Mouse (Mus musculus) MEL (cell line): ENCODE results near the gene Tbca. TPM values are rescaled to one million over a fixed set of nuclear protein-coding genes. Genes with fewer than 3 reads are reported as not detected.

ENCODE experiments used
- DNase-seq: peaks from one replicate; pipeline ENCODE4 v3.0.0; 2011; ENCODE audit warnings: low read depth, low spot score
- H3K27ac ChIP-seq: 2 replicates; pipeline ENCODE4 v1.5.1; 2012; ENCODE audit warnings: low read depth, mild to moderate bottlenecking, control low read depth, low read length, moderate library complexity; ENCODE audit not compliant: control insufficient read depth
- H3K27me3 ChIP-seq, 2 experiments: fragments of 150-350 bp in 1 of 2; sonication (generic) in 1 of 2; 2 replicates each; pipeline ENCODE4 v1.6.1; 2012; ENCODE audit warnings: low read length in 2 of 2, mild to moderate bottlenecking in 2 of 2, improper control_type of control experiment in 1 of 2, moderate library complexity in 1 of 2; ENCODE audit not compliant: insufficient read depth in 2 of 2, control insufficient read depth in 1 of 2
- H3K36me3 ChIP-seq, 2 experiments: 2 replicates each; pipeline ENCODE4 v1.6.1; 2012 to 2014; ENCODE audit warnings: low read length in 2 of 2, improper control_type of control experiment in 1 of 2, inconsistent platforms in 1 of 2, mild to moderate bottlenecking in 1 of 2; ENCODE audit not compliant: insufficient read depth in 2 of 2, control insufficient read depth in 1 of 2
- H3K4me1 ChIP-seq, 2 experiments: fragments of 150-350 bp in 1 of 2; sonication (generic) in 1 of 2; 2 replicates each; pipeline ENCODE4 v1.6.1; 2012; ENCODE audit warnings: low read length in 2 of 2, improper control_type of control experiment in 1 of 2, mild to moderate bottlenecking in 1 of 2; ENCODE audit not compliant: insufficient read depth in 2 of 2, control insufficient read depth in 1 of 2
- H3K4me3 ChIP-seq, 2 experiments: fragments of 150-350 bp in 1 of 2; sonication (generic) in 1 of 2; 2 replicates each; pipeline ENCODE4 v1.5.1; 2012; ENCODE audit warnings: low read depth in 2 of 2, low read length in 2 of 2, mild to moderate bottlenecking in 2 of 2, moderate library complexity in 2 of 2, control low read depth in 1 of 2, improper control_type of control experiment in 1 of 2; ENCODE audit not compliant: control insufficient read depth in 1 of 2, insufficient read depth in 1 of 2
- H3K79me2 ChIP-seq: 2 replicates; pipeline ENCODE4 v1.6.1; 2012; ENCODE audit warnings: mild to moderate bottlenecking, low read length, moderate library complexity; ENCODE audit not compliant: control insufficient read depth, poor library complexity, insufficient read depth
- H3K9ac ChIP-seq: 2 replicates; pipeline ENCODE4 v1.6.1; 2012; ENCODE audit warnings: low read depth, mild to moderate bottlenecking, control low read depth, low read length, moderate library complexity; ENCODE audit not compliant: control insufficient read depth, poor library complexity, severe bottlenecking
- H3K9me3 ChIP-seq: fragments of 150-350 bp; sonication (generic); replicated peaks from 2 replicates; pipeline ENCODE4 v1.6.1; 2012; ENCODE audit warnings: mild to moderate bottlenecking, low read length, improper control_type of control experiment, moderate library complexity; ENCODE audit not compliant: insufficient read depth
- CHD1 ChIP-seq: IDR thresholded peaks from 2 replicates; pipeline ENCODE4 v1.6.1; 2012; ENCODE audit warnings: low read depth, mild to moderate bottlenecking, inconsistent platforms, low read length, improper control_type of control experiment
- CTCF ChIP-seq, 3 experiments: IDR thresholded peaks in 2 of 3; conservative IDR thresholded peaks in 1 of 3; 2 replicates each; pipeline ENCODE4 v1.5.1; 2011 to 2012; ENCODE audit warnings: low read length in 3 of 3, low read depth in 2 of 3, mild to moderate bottlenecking in 2 of 3, improper control_type of control experiment in 1 of 3, inconsistent platforms in 1 of 3, mixed read lengths in 1 of 3, moderate library complexity in 1 of 3; ENCODE audit not compliant: control insufficient read depth in 1 of 3, insufficient read depth in 1 of 3, poor library complexity in 1 of 3, severe bottlenecking in 1 of 3
- E2F4 ChIP-seq: IDR thresholded peaks from 2 replicates; pipeline ENCODE4 v1.6.1; 2011; ENCODE audit warnings: low read depth, low read length, improper control_type of control experiment, borderline replicate concordance
- EP300 ChIP-seq, 2 experiments: IDR thresholded peaks; 2 replicates each; pipeline ENCODE4 v1.6.1; 2011; ENCODE audit warnings: improper control_type of control experiment in 2 of 2, low read length in 2 of 2, low read depth in 1 of 2, mild to moderate bottlenecking in 1 of 2
- GATA1 ChIP-seq: IDR thresholded peaks from 2 replicates; pipeline ENCODE4 v1.6.1; 2011; ENCODE audit warnings: low read depth, low read length, improper control_type of control experiment
- HCFC1 ChIP-seq: IDR thresholded peaks from 2 replicates; pipeline ENCODE4 v1.6.1; 2012; ENCODE audit warnings: low read depth, mild to moderate bottlenecking, inconsistent platforms, low read length, improper control_type of control experiment, moderate library complexity
- JUND ChIP-seq: IDR thresholded peaks from 2 replicates; pipeline ENCODE4 v1.6.1; 2011; ENCODE audit warnings: low read depth, mild to moderate bottlenecking, improper control_type of control experiment, low read length
- KAT2A ChIP-seq: conservative IDR thresholded peaks from 2 replicates; pipeline ENCODE4 v1.6.1; 2012; ENCODE audit warnings: low read depth, low read length, improper control_type of control experiment, inconsistent platforms
- MAFK ChIP-seq: IDR thresholded peaks from 2 replicates; pipeline ENCODE4 v1.6.1; 2011; ENCODE audit warnings: low read depth, mild to moderate bottlenecking, low read length, improper control_type of control experiment, borderline replicate concordance
- MAX ChIP-seq: IDR thresholded peaks from 2 replicates; pipeline ENCODE4 v1.6.1; 2011; ENCODE audit warnings: low read length, improper control_type of control experiment
- MAZ ChIP-seq: IDR thresholded peaks from 2 replicates; pipeline ENCODE4 v1.6.1; 2012; ENCODE audit warnings: low read depth, mild to moderate bottlenecking, inconsistent platforms, low read length, improper control_type of control experiment
- MEF2A ChIP-seq: IDR thresholded peaks from 2 replicates; pipeline ENCODE4 v1.6.1; 2014; ENCODE audit warnings: low read depth, mild to moderate bottlenecking, inconsistent platforms, low read length, improper control_type of control experiment; ENCODE audit not compliant: poor library complexity, insufficient replicate concordance, severe bottlenecking; ENCODE audit errors: extremely low read depth
- MXI1 ChIP-seq: IDR thresholded peaks from 2 replicates; pipeline ENCODE4 v1.6.1; 2011; ENCODE audit warnings: mild to moderate bottlenecking, low read depth, low read length, improper control_type of control experiment
- MYC ChIP-seq: IDR thresholded peaks from 2 replicates; pipeline ENCODE4 v1.6.1; 2011; ENCODE audit warnings: low read depth, mild to moderate bottlenecking, low read length, improper control_type of control experiment, moderate library complexity
- NELFE ChIP-seq: IDR thresholded peaks from 2 replicates; pipeline ENCODE4 v1.6.1; 2011; ENCODE audit warnings: low read depth, low read length, improper control_type of control experiment
- NRF1 ChIP-seq: IDR thresholded peaks from 2 replicates; pipeline ENCODE4 v1.6.1; 2014; ENCODE audit warnings: low read depth, mild to moderate bottlenecking, inconsistent platforms, low read length, improper control_type of control experiment, moderate library complexity; ENCODE audit not compliant: poor library complexity, insufficient read depth, severe bottlenecking
- POLR2AphosphoS5 ChIP-seq: IDR thresholded peaks from 2 replicates; pipeline ENCODE4 v1.6.1; 2012; ENCODE audit warnings: low read depth, borderline replicate concordance, mild to moderate bottlenecking, inconsistent platforms, low read length, moderate library complexity, mixed read lengths
- RAD21 ChIP-seq: IDR thresholded peaks from 2 replicates; pipeline ENCODE4 v1.6.1; 2011; ENCODE audit warnings: mild to moderate bottlenecking, low read depth, low read length, improper control_type of control experiment
- RCOR1 ChIP-seq: IDR thresholded peaks from 2 replicates; pipeline ENCODE4 v1.6.1; 2012; ENCODE audit warnings: low read depth, mild to moderate bottlenecking, inconsistent platforms, low read length, improper control_type of control experiment
- SMC3 ChIP-seq: IDR thresholded peaks from 2 replicates; pipeline ENCODE4 v1.6.1; 2011; ENCODE audit warnings: low read depth, low read length, improper control_type of control experiment
- TAL1 ChIP-seq: IDR thresholded peaks from 2 replicates; pipeline ENCODE4 v1.6.1; 2012; ENCODE audit warnings: mild to moderate bottlenecking, inconsistent platforms, low read length, moderate library complexity, mixed read lengths
- TBP ChIP-seq: IDR thresholded peaks from 2 replicates; pipeline ENCODE4 v1.8.0; 2011; ENCODE audit warnings: low read depth, low read length, improper control_type of control experiment
- TCF12 ChIP-seq: IDR thresholded peaks from 2 replicates; pipeline ENCODE4 v1.6.1; 2014; ENCODE audit warnings: low read depth, mild to moderate bottlenecking, inconsistent platforms, low read length, improper control_type of control experiment, moderate library complexity
- UBTF ChIP-seq: IDR thresholded peaks from 2 replicates; pipeline ENCODE4 v1.6.1; 2012; ENCODE audit warnings: low read depth, mild to moderate bottlenecking, inconsistent platforms, low read length, improper control_type of control experiment, moderate library complexity, borderline replicate concordance; ENCODE audit not compliant: insufficient read depth
- USF1 ChIP-seq: IDR thresholded peaks from 2 replicates; pipeline ENCODE4 v1.6.1; 2014; ENCODE audit warnings: low read depth, mild to moderate bottlenecking, inconsistent platforms, low read length, improper control_type of control experiment, moderate library complexity
- ZC3H11A ChIP-seq: IDR thresholded peaks from 2 replicates; pipeline ENCODE4 v1.6.1; 2012; ENCODE audit warnings: low read depth, mild to moderate bottlenecking, inconsistent platforms, low read length, improper control_type of control experiment
- ZKSCAN1 ChIP-seq: IDR thresholded peaks from 2 replicates; pipeline ENCODE4 v1.6.1; 2012; ENCODE audit warnings: low read depth, mild to moderate bottlenecking, inconsistent platforms, low read length, improper control_type of control experiment, moderate library complexity
- ZMIZ1 ChIP-seq: IDR thresholded peaks from 2 replicates; pipeline ENCODE4 v1.6.1; 2012; ENCODE audit warnings: low read depth, mild to moderate bottlenecking, inconsistent platforms, low read length, improper control_type of control experiment, moderate library complexity
- ZNF384 ChIP-seq: IDR thresholded peaks from 2 replicates; pipeline ENCODE4 v1.6.1; 2012; ENCODE audit warnings: low read depth, mild to moderate bottlenecking, inconsistent platforms, low read length, improper control_type of control experiment
- polyA plus RNA-seq, 2 experiments: library from polyadenylated mRNA; stranded (reverse) in 1 of 2; unstranded in 1 of 2; fragments of >175 nt in 1 of 2; fragments of >200 nt in 1 of 2; gene quantifications; 2 replicates each; pipeline versions ENCODE4 v1.2.1 to v1.2.4; 2012; ENCODE audit warnings: low replicate concordance in 2 of 2, low read depth in 1 of 2; ENCODE audit not compliant: insufficient read length in 2 of 2, insufficient read depth in 1 of 2, missing spikeins in 1 of 2
- total RNA-seq: library from RNA; depleted of rRNA; stranded (reverse); fragments of 300-350 nt; gene quantifications from 2 replicates; pipeline ENCODE4 v1.2.3, GENCODE M21; 2012

The Tbca gene
- total and polyA plus RNA-seq, 3 experiments = 155 to 263 TPM; not detected in 1

DNA sequence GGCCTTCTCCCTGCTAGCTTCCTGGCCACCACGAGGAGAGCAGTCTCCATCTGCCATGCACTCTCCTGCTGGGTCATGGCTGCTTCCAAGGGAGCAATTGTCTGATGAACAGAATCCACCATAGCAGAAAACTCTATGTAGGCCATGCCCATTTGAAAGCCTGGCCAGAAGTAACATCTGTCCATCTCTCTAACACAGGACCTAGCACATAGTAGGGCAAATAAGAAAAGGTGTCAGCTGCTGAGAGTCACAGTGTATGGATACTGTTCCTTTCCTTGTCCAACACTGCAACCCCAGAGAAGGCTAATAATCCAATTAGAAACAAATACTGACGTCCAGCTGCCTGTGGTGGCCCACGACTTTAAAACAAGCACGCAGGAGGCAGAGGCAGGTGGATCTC lies 79.1 kb downstream of the Tbca start:
- Histone ChIP-seq H3K9ac (peak overlapping the region; percentile 100), H3K27me3 (no peaks in the 10 kb centered on the region), H3K27ac (no peak overlapping the region), H3K9me3 (no peaks in the 10 kb centered on the region), H3K4me3 (peak overlapping the region; percentile 98 to 100), H3K36me3 (peaks cover 0 to 25% of the 10 kb centered on the region in 2 experiments; a peak in 2 of 4 replicates), H3K79me2 (peaks cover 19% of the 10 kb centered on the region), H3K4me1 (peaks cover 6 to 35% of the 10 kb centered on the region in 2 experiments; a peak in 3 of 4 replicates)
- no peak for DNase-seq
- peak; percentile 95 for TF ChIP-seq ZKSCAN1
- no peak for TF ChIP-seq SMC3
- no peak for TF ChIP-seq GATA1
- no peak for TF ChIP-seq NRF1
- no peak for TF ChIP-seq MAFK

- Histone ChIP-seq H3K36me3 (peaks cover 0 to 19% of the 10 kb centered on the region in 2 experiments; a peak in 2 of 4 replicates), H3K9ac (peak overlapping the region; percentile 100), H3K4me1 (peaks cover under 1 to 29% of the 10 kb centered on the region in 2 experiments; a peak in 3 of 4 replicates), H3K4me3 (peak overlapping the region; percentile 98 to 100), H3K27me3 (no peaks in the 10 kb centered on the region), H3K27ac (peak overlapping the region; percentile 71), H3K79me2 (peaks cover 19% of the 10 kb centered on the region), H3K9me3 (no peaks in the 10 kb centered on the region)
- DNase-seq = peak; percentile 85
- TF ChIP-seq MAZ (peak; percentile 40; the same call in 1 of the 2 replicates), MAX (peak; percentile 79), ZMIZ1 (0 out of 2 replicates have a peak, but pooled peaks have one; percentile 65), CHD1 (0 out of 2 replicates have a peak, but pooled peaks have one; percentile 66), NELFE (peak; percentile 81), TBP (no peak; the same call in 1 of the 2 replicates), MXI1 (peak; percentile 92), USF1 (no peak), EP300 (IDR thresholded peaks at IDR 0.05; ENCODE audit: low read depth in 1 of 2, low read length in 2 of 2) (no peak), RCOR1 (no peak), JUND (no peak), TAL1 (no peak), TCF12 (0 out of 2 replicates have a peak, but pooled peaks have one; percentile 43), E2F4 (no peak), MYC (peak; percentile 80; the same call in 1 of the 2 replicates), ZNF384 (no peak), HCFC1 (peak; percentile 39), ZKSCAN1 (no peak; the same call in 1 of the 2 replicates), ZC3H11A (0 out of 2 replicates have a peak, but pooled peaks have one; percentile 12), UBTF (peak; percentile 92; the same call in 1 of the 2 replicates), GATA1 (no peak), RAD21 (peak; percentile 10), CTCF (IDR thresholded peaks at IDR 0.05 in 2 of 3, conservative IDR thresholded peaks at IDR 0.05 in 1 of 3; ENCODE audit: control insufficient read depth in 1 of 3, insufficient read depth in 1 of 3, low read depth in 2 of 3, low read length in 3 of 3, poor library complexity in 1 of 3, severe bottlenecking in 1 of 3) (peak in 2 of 3 experiments; percentile 68 to 95; a peak in 5 of 6 replicates), MEF2A (no peak), KAT2A (no peak; the same call in 1 of the 2 replicates), NRF1 (peak; percentile 42; the same call in 1 of the 2 replicates), POLR2AphosphoS5 (no peak)
These were observed 79.8 kb downstream of the Tbca start for GRCm38 (mm10) chr13:94868478-94868950.
